Mouse (Mus musculus) c-Kit-negative CD71-positive TER-119-positive erythroid progenitor cells, embryonic 14.5 days (primary cell): ENCODE data around the gene Olfr930.

Source experiments
- DNase-seq: peaks from one replicate; pipeline ENCODE4 v3.0.0-alpha.2; 2013; ENCODE audit warnings: low read depth, low spot score

Gene Olfr930

GRCm38 (mm10) chr9:38929509-38929908 lies at the start of gene Olfr930:
Gene Olfr930, plus strand, starts transcription at chr9:38929809.
- no peak for DNase-seq

- no peak for DNase-seq
Measured at GRCm38 (mm10) chr9:38953401-38954123, 24.0 kb downstream of the Olfr930 start.

- no peak for DNase-seq
Measured at GRCm38 (mm10) chr9:38954124-38954416, 24.5 kb downstream of the Olfr930 start.

GRCm38 (mm10) chr9:38972013-38972412 lies 42.4 kb downstream of the Olfr930 start, which contains the start of gene Olfr933:
Gene Olfr933, plus strand, starts transcription at chr9:38972313.
- no peak for DNase-seq
